ENCODE assay signal across 9 mouse cellular contexts in genomic region chr15:77955440-77956403, GRCm38 (mm10). TPM values are rescaled to one million over a fixed set of nuclear protein-coding genes. Genes with fewer than 3 reads are reported as not detected.
DNase-seq lines count a peak whose midpoint lies in the region; ATAC-seq and TF ChIP-seq lines count a peak whose summit lies in the region.
"Had no signal": no experiment of that assay in that cellular context is flagged by ENCODE, and none has a peak within 500 bp of the region (broad histone marks: within the 10 kb centered on the region; RNA-seq: fewer than 3 reads in every experiment).

No protein-coding gene starts in this region.

- H3K4me1 ChIP-seq in hindbrain, embryonic 10.5 days (replicated peaks): peaks cover 30% of the 10 kb centered on the region
- peaks cover 36% of the 10 kb centered on the region for H3K4me1 ChIP-seq in liver, embryonic 15.5 days (replicated peaks)

- DNase-seq in gastrocnemius, adult 2 months: peak; percentile 35
- no peak for DNase-seq in gastrocnemius, postnatal 10 days
- peak; percentile 77 for DNase-seq in cerebellum, adult 9-11 months
- peak; percentile 39 for DNase-seq in hindbrain, embryonic 10.5 days (ENCODE audit: low spot score)
- peak; percentile 41 for DNase-seq in right cerebral cortex, postnatal 4 days

- peak overlapping the region; percentile 86 for H3K4me2 ChIP-seq in liver, embryonic 15.5 days

- no peaks in the 10 kb centered on the region for H3K27me3 ChIP-seq in C2C12 (ENCODE audit: control insufficient read depth, insufficient read depth, insufficient read length)
- peaks cover 32% of the 10 kb centered on the region for H3K27me3 ChIP-seq in hindbrain, embryonic 10.5 days (ENCODE audit: insufficient read depth, poor library complexity, severe bottlenecking)
- peaks cover 35% of the 10 kb centered on the region for H3K27me3 ChIP-seq in liver, embryonic 15.5 days
- H3K27me3 ChIP-seq: CH12.LX had no signal

- no peaks in the 10 kb centered on the region for H3K79me2 ChIP-seq in C2C12 (ENCODE audit: control insufficient read depth, insufficient read depth)

- no peak for TF ChIP-seq CTCF in gastrocnemius, adult 2 months (IDR thresholded peaks at IDR 0.05)
- TF ChIP-seq CTCF in C2C12 (IDR thresholded peaks at IDR 0.05; ENCODE audit: control insufficient read depth, insufficient read depth, insufficient read length): no peak

- peak overlapping the region; percentile 74 for H3K4me3 ChIP-seq in gastrocnemius, adult 2 months
- peak overlapping the region; percentile 23 for H3K4me3 ChIP-seq in C2C12 (ENCODE audit: insufficient read depth, poor library complexity, severe bottlenecking)
- H3K4me3 ChIP-seq in hindbrain, embryonic 10.5 days: peak overlapping the region; percentile 63
- peak overlapping the region; percentile 57 for H3K4me3 ChIP-seq in liver, embryonic 15.5 days (replicated peaks)

- ATAC-seq in liver, embryonic 15.5 days (ENCODE audit: insufficient read depth): peak; percentile 11; the same call in 1 of the 2 replicates
- ATAC-seq in megakaryocyte progenitor cell, adult 5-6 weeks (replicated peaks; ENCODE audit: poor library complexity): no peak

- WGBS in hindbrain, embryonic 10.5 days: 11% methylated on average over 52 of the region's 52 CpGs
- 18% methylated on average over 52 of the region's 52 CpGs for WGBS in liver, embryonic 15.5 days (ENCODE audit: insufficient replicate concordance)

- H3K27ac ChIP-seq in gastrocnemius, adult 2 months: 0 out of 2 replicates have a peak overlapping the region, but pooled peaks have one; percentile 35
- peak overlapping the region; percentile 76 for H3K27ac ChIP-seq in hindbrain, embryonic 10.5 days
- no peak overlapping the region for H3K27ac ChIP-seq in liver, embryonic 15.5 days (replicated peaks)

- no peaks in the 10 kb centered on the region for H3K9me3 ChIP-seq in hindbrain, embryonic 10.5 days
- H3K9me3 ChIP-seq in liver, embryonic 15.5 days (replicated peaks): no peaks in the 10 kb centered on the region

- H3K79me3 ChIP-seq in C2C12 (ENCODE audit: low read depth): no peaks in the 10 kb centered on the region

- peak overlapping the region; percentile 51 for H3K9ac ChIP-seq in liver, embryonic 15.5 days

- no peak overlapping the region for H3ac ChIP-seq in C2C12 (ENCODE audit: control insufficient read depth, insufficient read length, low read depth)

- intact Hi-C loops in gastrocnemius, adult 2 months (cut with DNase I): loop anchor here (1.0 kb wide), 1 partner anchor 22 kb away; no protein-coding TSS in a partner anchor

- H3K36me3 ChIP-seq in C2C12 (ENCODE audit: control insufficient read depth, insufficient read depth): peaks cover 30% of the 10 kb centered on the region
- H3K36me3 ChIP-seq in hindbrain, embryonic 10.5 days: peaks cover 49% of the 10 kb centered on the region
- H3K36me3 ChIP-seq in liver, embryonic 15.5 days (replicated peaks): peaks cover 30% of the 10 kb centered on the region

TF ChIP-seq in C2C12, 6 proteins besides CTCF, POLR2A, EP300 and RAD21:
- TF ChIP-seq FOSL1 (IDR thresholded peaks at IDR 0.05; ENCODE audit: insufficient read depth, low read length, poor library complexity, severe bottlenecking): no peak
- no peak for TF ChIP-seq CEBPB (IDR thresholded peaks at IDR 0.05; ENCODE audit: low read depth)
- TF ChIP-seq MYOD1 (IDR thresholded peaks at IDR 0.05; ENCODE audit: control insufficient read depth, insufficient read length, low read depth): no peak
- no peak for TF ChIP-seq USF1 (IDR thresholded peaks at IDR 0.05; ENCODE audit: low read depth)
- TF ChIP-seq MAX (IDR thresholded peaks at IDR 0.05): no peak
- TF ChIP-seq MYOG (IDR thresholded peaks at IDR 0.05; ENCODE audit: control insufficient read depth, extremely low read depth, insufficient read length): no peak

RNA-seq across cellular contexts. Expression of gene Foxred2, which starts 0.8 kb away (rescaled TPM):
- total RNA-seq in gastrocnemius, adult 2 months (2021): under 1 TPM; 0.43 to 0.84 TPM
- 1 to 10 TPM; 2.2 to 2.8 TPM for total RNA-seq in gastrocnemius, postnatal 10 days (2021)
- 7.3 TPM for polyA plus RNA-seq in C2C12 (2012; fragmentation: generic; extraction: Trizol)
- polyA plus RNA-seq in hindbrain, embryonic 10.5 days (2016; fragmentation: Nextera tagmentation; extraction: Ambion mirVana): 5.5 and 5.9 TPM in 2 replicates
- 1.1 and 1.4 TPM in 2 replicates for polyA plus RNA-seq in liver, embryonic 15.5 days (2015; fragmentation: Nextera tagmentation; extraction: Ambion mirVana)
- 15.9 and 19.4 TPM in 2 replicates for total RNA-seq in megakaryocyte progenitor cell, adult 5-6 weeks (2015)
- total RNA-seq in megakaryocyte progenitor cell, adult 5-6 weeks (2017): 15.0 and 16.2 TPM in 2 replicates

RNA-seq across cellular contexts. Expression of gene Eif3d, which starts 14.9 kb away (rescaled TPM):
- total RNA-seq in gastrocnemius, adult 2 months (2021): 10 to 100 TPM; 57.7 to 63.5 TPM
- 10 to 100 TPM; 80.8 to 85.2 TPM for total RNA-seq in gastrocnemius, postnatal 10 days (2021)
- 428 TPM for polyA plus RNA-seq in C2C12 (2012; fragmentation: generic; extraction: Trizol)
- polyA plus RNA-seq in hindbrain, embryonic 10.5 days (2016; fragmentation: Nextera tagmentation; extraction: Ambion mirVana): 241 and 255 TPM in 2 replicates
- polyA plus RNA-seq in liver, embryonic 15.5 days (2015; fragmentation: Nextera tagmentation; extraction: Ambion mirVana): 139 and 142 TPM in 2 replicates
- total RNA-seq in megakaryocyte progenitor cell, adult 5-6 weeks (2015): 184 and 226 TPM in 2 replicates
- total RNA-seq in megakaryocyte progenitor cell, adult 5-6 weeks (2017): 249 and 254 TPM in 2 replicates

RNA-seq across cellular contexts. Expression of gene Txn2, which starts 26.9 kb away (rescaled TPM):
- 100 to 1,000 TPM; 189 to 247 TPM for total RNA-seq in gastrocnemius, adult 2 months (2021)
- total RNA-seq in gastrocnemius, postnatal 10 days (2021): 100 to 1,000 TPM; 198 to 232 TPM
- polyA plus RNA-seq in C2C12 (2012; fragmentation: generic; extraction: Trizol): 371 TPM
- 286 and 294 TPM in 2 replicates for polyA plus RNA-seq in hindbrain, embryonic 10.5 days (2016; fragmentation: Nextera tagmentation; extraction: Ambion mirVana)
- 185 and 208 TPM in 2 replicates for polyA plus RNA-seq in liver, embryonic 15.5 days (2015; fragmentation: Nextera tagmentation; extraction: Ambion mirVana)
- 196 and 255 TPM in 2 replicates for total RNA-seq in megakaryocyte progenitor cell, adult 5-6 weeks (2015)
- 44.4 and 60.6 TPM in 2 replicates for total RNA-seq in megakaryocyte progenitor cell, adult 5-6 weeks (2017)

Comparison
In these comparisons a context has a peak if more than half of its experiments do, and no peak if none do; other contexts are left out.
1. H3K4me3 ChIP-seq: peak in every context shown above with its lines; median percentile 74 in gastrocnemius, adult 2 months; 63 in hindbrain, embryonic 10.5 days; 57 in liver, embryonic 15.5 days; 23 in C2C12.
2. RNA of gene Foxred2, which starts 0.8 kb away (total RNA-seq): 15.0 to 19.4 TPM in megakaryocyte progenitor cell, adult 5-6 weeks; 2.2 to 2.8 TPM in gastrocnemius, postnatal 10 days and 0.43 to 0.84 TPM in gastrocnemius, adult 2 months; every median in the first group is over 4 times any median in the second.